20 mouse cellular contexts compared by ENCODE assay signal in the genomic region with DNA sequence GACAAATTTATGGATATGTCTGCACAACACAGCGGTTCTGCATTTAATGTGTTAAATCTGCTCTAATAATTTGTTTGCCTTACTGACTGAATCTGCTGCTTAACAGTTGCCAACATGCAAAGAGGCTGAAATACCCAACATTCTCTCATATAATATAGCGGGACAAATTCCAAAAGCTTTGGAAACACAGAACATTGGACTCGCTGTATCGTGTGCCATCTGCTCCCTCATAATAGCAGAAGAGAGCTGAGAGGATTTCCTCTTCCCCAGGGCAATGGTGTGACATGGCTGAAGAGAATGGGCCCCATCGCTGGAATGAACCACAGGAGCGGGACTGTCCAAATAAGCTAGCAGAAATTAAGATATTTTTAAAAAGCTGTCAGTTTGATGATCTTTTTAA.
DNase-seq lines count a peak whose midpoint lies in the region; ATAC-seq lines count a peak whose summit lies in the region.
"Had no signal": no experiment of that assay in that cellular context is flagged by ENCODE, and none has a peak within 500 bp of the region (broad histone marks: within the 10 kb centered on the region; RNA-seq: fewer than 3 reads in every experiment).

No protein-coding gene starts in this region.

- peak; percentile 70; the same call in 1 of the 2 replicates for ATAC-seq in forebrain, embryonic 13.5 days
- ATAC-seq in forebrain, embryonic 12.5 days (ENCODE audit: low FRiP score), result no peak
- ATAC-seq in erythroblast, adult 5-6 weeks (replicated peaks; ENCODE audit: low FRiP score, poor library complexity, severe bottlenecking), result no peak
- ATAC-seq: Patski had no signal

- H3K4me3 ChIP-seq in forebrain, embryonic 13.5 days, result no peak overlapping the region
- H3K4me3 ChIP-seq in forebrain, embryonic 12.5 days (replicated peaks), result no peak overlapping the region
- H3K4me3 ChIP-seq: embryonic facial prominence, embryonic 12.5 days; midbrain, embryonic 12.5 days; neural tube, embryonic 12.5 days had no signal

- H3K27me3 ChIP-seq in forebrain, embryonic 13.5 days, result no peaks in the 10 kb centered on the region
- no peaks in the 10 kb centered on the region for H3K27me3 ChIP-seq in forebrain, embryonic 12.5 days
- H3K27me3 ChIP-seq: embryonic facial prominence, embryonic 12.5 days; midbrain, embryonic 12.5 days; neural tube, embryonic 12.5 days; Patski had no signal

- 72% methylated on average over 6 of the region's 6 CpGs for WGBS in forebrain, embryonic 13.5 days
- WGBS in forebrain, embryonic 12.5 days, result 77% methylated on average over 6 of the region's 6 CpGs

- DNase-seq in left cerebral cortex, postnatal 4 days, result peak; percentile 21
- no peak for DNase-seq in left cerebral cortex, postnatal 25 days (ENCODE audit: low spot score in 2 of 2)
- DNase-seq in brain, embryonic 18.5 days (ENCODE audit: low read depth, low spot score), result peak; percentile 8
- DNase-seq in layer of hippocampus, adult 8-10 months (ENCODE audit: low spot score in 2 of 2), result peak; percentile 8 to 32
- no peak for DNase-seq in heart, adult 9 months (ENCODE audit: low spot score in 2 of 2)
- DNase-seq: B cell, adult 2 months; gastrocnemius, postnatal 14 days; kidney, adult 11 months; kidney, postnatal 25 days; liver; lung, adult 18-20 months; lung, postnatal 36 days; right cerebral cortex, adult 18-20 months had no signal

- H3K27ac ChIP-seq in forebrain, embryonic 13.5 days, result no peak overlapping the region
- no peak overlapping the region for H3K27ac ChIP-seq in forebrain, embryonic 12.5 days
- H3K27ac ChIP-seq: embryonic facial prominence, embryonic 12.5 days; midbrain, embryonic 12.5 days; neural tube, embryonic 12.5 days had no signal

- H3K9ac ChIP-seq in forebrain, embryonic 13.5 days, result no peak overlapping the region
- no peak overlapping the region for H3K9ac ChIP-seq in forebrain, embryonic 12.5 days
- H3K9ac ChIP-seq: embryonic facial prominence, embryonic 12.5 days; midbrain, embryonic 12.5 days; neural tube, embryonic 12.5 days had no signal

- no peak overlapping the region for H3K4me2 ChIP-seq in forebrain, embryonic 13.5 days
- H3K4me2 ChIP-seq in forebrain, embryonic 12.5 days, result no peak overlapping the region
- H3K4me2 ChIP-seq: embryonic facial prominence, embryonic 12.5 days; midbrain, embryonic 12.5 days; neural tube, embryonic 12.5 days had no signal

- no peaks in the 10 kb centered on the region for H3K9me3 ChIP-seq in forebrain, embryonic 13.5 days (replicated peaks)
- no peaks in the 10 kb centered on the region for H3K9me3 ChIP-seq in forebrain, embryonic 12.5 days
- H3K9me3 ChIP-seq: embryonic facial prominence, embryonic 12.5 days; midbrain, embryonic 12.5 days; neural tube, embryonic 12.5 days had no signal

- H3K4me1 ChIP-seq in forebrain, embryonic 13.5 days, result no peaks in the 10 kb centered on the region
- no peaks in the 10 kb centered on the region for H3K4me1 ChIP-seq in forebrain, embryonic 12.5 days
- H3K4me1 ChIP-seq: embryonic facial prominence, embryonic 12.5 days; midbrain, embryonic 12.5 days; neural tube, embryonic 12.5 days had no signal

- H3K36me3 ChIP-seq in forebrain, embryonic 13.5 days (ENCODE audit: poor library complexity, severe bottlenecking), result no peaks in the 10 kb centered on the region
- no peaks in the 10 kb centered on the region for H3K36me3 ChIP-seq in forebrain, embryonic 12.5 days (replicated peaks)
- H3K36me3 ChIP-seq: embryonic facial prominence, embryonic 12.5 days; midbrain, embryonic 12.5 days; neural tube, embryonic 12.5 days had no signal

- intact Hi-C loops in left cerebral cortex, postnatal 4 days (cut with DNase I), result no loop called here
- intact Hi-C loops in left cerebral cortex, postnatal 25 days (cut with DNase I), result no loop called here

Comparison
In these comparisons a context has a peak if more than half of its experiments do, and no peak if none do; other contexts are left out.
1. DNase-seq: peak in left cerebral cortex, postnatal 4 days (single experiment), brain, embryonic 18.5 days (single experiment) and layer of hippocampus, adult 8-10 months (2 of 2); none in left cerebral cortex, postnatal 25 days (0 of 2) and heart, adult 9 months (0 of 2).